Mouse (Mus musculus) MEL (cell line): Measurements from ENCODE around the gene Gripap1. TPM values are rescaled to one million over a fixed set of nuclear protein-coding genes. Genes with fewer than 3 reads are reported as not detected.

Source experiments
- DNase-seq: peaks from one replicate; pipeline ENCODE4 v3.0.0; 2011; ENCODE audit warnings: low read depth, low spot score
- H3K27ac ChIP-seq: 2 replicates; pipeline ENCODE4 v1.5.1; 2012; ENCODE audit warnings: low read depth, mild to moderate bottlenecking, control low read depth, low read length, moderate library complexity; ENCODE audit not compliant: control insufficient read depth
- H3K27me3 ChIP-seq, 2 experiments: fragments of 150-350 bp in 1 of 2; sonication (generic) in 1 of 2; 2 replicates each; pipeline ENCODE4 v1.6.1; 2012; ENCODE audit warnings: low read length in 2 of 2, mild to moderate bottlenecking in 2 of 2, improper control_type of control experiment in 1 of 2, moderate library complexity in 1 of 2; ENCODE audit not compliant: insufficient read depth in 2 of 2, control insufficient read depth in 1 of 2
- H3K36me3 ChIP-seq, 2 experiments: 2 replicates each; pipeline ENCODE4 v1.6.1; 2012 to 2014; ENCODE audit warnings: low read length in 2 of 2, improper control_type of control experiment in 1 of 2, inconsistent platforms in 1 of 2, mild to moderate bottlenecking in 1 of 2; ENCODE audit not compliant: insufficient read depth in 2 of 2, control insufficient read depth in 1 of 2
- H3K4me1 ChIP-seq, 2 experiments: fragments of 150-350 bp in 1 of 2; sonication (generic) in 1 of 2; 2 replicates each; pipeline ENCODE4 v1.6.1; 2012; ENCODE audit warnings: low read length in 2 of 2, improper control_type of control experiment in 1 of 2, mild to moderate bottlenecking in 1 of 2; ENCODE audit not compliant: insufficient read depth in 2 of 2, control insufficient read depth in 1 of 2
- H3K4me3 ChIP-seq, 2 experiments: fragments of 150-350 bp in 1 of 2; sonication (generic) in 1 of 2; 2 replicates each; pipeline ENCODE4 v1.5.1; 2012; ENCODE audit warnings: low read depth in 2 of 2, low read length in 2 of 2, mild to moderate bottlenecking in 2 of 2, moderate library complexity in 2 of 2, control low read depth in 1 of 2, improper control_type of control experiment in 1 of 2; ENCODE audit not compliant: control insufficient read depth in 1 of 2, insufficient read depth in 1 of 2
- H3K79me2 ChIP-seq: 2 replicates; pipeline ENCODE4 v1.6.1; 2012; ENCODE audit warnings: mild to moderate bottlenecking, low read length, moderate library complexity; ENCODE audit not compliant: control insufficient read depth, poor library complexity, insufficient read depth
- H3K9ac ChIP-seq: 2 replicates; pipeline ENCODE4 v1.6.1; 2012; ENCODE audit warnings: low read depth, mild to moderate bottlenecking, control low read depth, low read length, moderate library complexity; ENCODE audit not compliant: control insufficient read depth, poor library complexity, severe bottlenecking
- H3K9me3 ChIP-seq: fragments of 150-350 bp; sonication (generic); replicated peaks from 2 replicates; pipeline ENCODE4 v1.6.1; 2012; ENCODE audit warnings: mild to moderate bottlenecking, low read length, improper control_type of control experiment, moderate library complexity; ENCODE audit not compliant: insufficient read depth
- BHLHE40 ChIP-seq: IDR thresholded peaks from 2 replicates; pipeline ENCODE4 v1.6.1; 2012; ENCODE audit warnings: low read depth, mild to moderate bottlenecking, inconsistent platforms, low read length, improper control_type of control experiment, borderline replicate concordance
- CHD1 ChIP-seq: IDR thresholded peaks from 2 replicates; pipeline ENCODE4 v1.6.1; 2012; ENCODE audit warnings: low read depth, mild to moderate bottlenecking, inconsistent platforms, low read length, improper control_type of control experiment
- CHD2 ChIP-seq: IDR thresholded peaks from 2 replicates; pipeline ENCODE4 v1.6.1; 2011; ENCODE audit warnings: low read length, improper control_type of control experiment
- CTCF ChIP-seq, 3 experiments: IDR thresholded peaks in 2 of 3; conservative IDR thresholded peaks in 1 of 3; 2 replicates each; pipeline ENCODE4 v1.5.1; 2011 to 2012; ENCODE audit warnings: low read length in 3 of 3, low read depth in 2 of 3, mild to moderate bottlenecking in 2 of 3, improper control_type of control experiment in 1 of 3, inconsistent platforms in 1 of 3, mixed read lengths in 1 of 3, moderate library complexity in 1 of 3; ENCODE audit not compliant: control insufficient read depth in 1 of 3, insufficient read depth in 1 of 3, poor library complexity in 1 of 3, severe bottlenecking in 1 of 3
- E2F4 ChIP-seq: IDR thresholded peaks from 2 replicates; pipeline ENCODE4 v1.6.1; 2011; ENCODE audit warnings: low read depth, low read length, improper control_type of control experiment, borderline replicate concordance
- ELF1 ChIP-seq: IDR thresholded peaks from 2 replicates; pipeline ENCODE4 v1.6.1; 2014; ENCODE audit warnings: low read depth, mild to moderate bottlenecking, inconsistent platforms, low read length, improper control_type of control experiment, moderate library complexity
- EP300 ChIP-seq, 2 experiments: IDR thresholded peaks; 2 replicates each; pipeline ENCODE4 v1.6.1; 2011; ENCODE audit warnings: improper control_type of control experiment in 2 of 2, low read length in 2 of 2, low read depth in 1 of 2, mild to moderate bottlenecking in 1 of 2
- ETS1 ChIP-seq: IDR thresholded peaks from 2 replicates; pipeline ENCODE4 v1.6.1; 2012; ENCODE audit warnings: low read depth, mild to moderate bottlenecking, inconsistent platforms, low read length, improper control_type of control experiment, moderate library complexity
- GABPA ChIP-seq: IDR thresholded peaks from 2 replicates; pipeline ENCODE4 v1.6.1; 2012; ENCODE audit warnings: low read depth, mild to moderate bottlenecking, inconsistent platforms, low read length, improper control_type of control experiment, moderate library complexity
- GATA1 ChIP-seq: IDR thresholded peaks from 2 replicates; pipeline ENCODE4 v1.6.1; 2011; ENCODE audit warnings: low read depth, low read length, improper control_type of control experiment
- HCFC1 ChIP-seq: IDR thresholded peaks from 2 replicates; pipeline ENCODE4 v1.6.1; 2012; ENCODE audit warnings: low read depth, mild to moderate bottlenecking, inconsistent platforms, low read length, improper control_type of control experiment, moderate library complexity
- JUND ChIP-seq: IDR thresholded peaks from 2 replicates; pipeline ENCODE4 v1.6.1; 2011; ENCODE audit warnings: low read depth, mild to moderate bottlenecking, improper control_type of control experiment, low read length
- KAT2A ChIP-seq: conservative IDR thresholded peaks from 2 replicates; pipeline ENCODE4 v1.6.1; 2012; ENCODE audit warnings: low read depth, low read length, improper control_type of control experiment, inconsistent platforms
- MAFK ChIP-seq: IDR thresholded peaks from 2 replicates; pipeline ENCODE4 v1.6.1; 2011; ENCODE audit warnings: low read depth, mild to moderate bottlenecking, low read length, improper control_type of control experiment, borderline replicate concordance
- MAX ChIP-seq: IDR thresholded peaks from 2 replicates; pipeline ENCODE4 v1.6.1; 2011; ENCODE audit warnings: low read length, improper control_type of control experiment
- MAZ ChIP-seq: IDR thresholded peaks from 2 replicates; pipeline ENCODE4 v1.6.1; 2012; ENCODE audit warnings: low read depth, mild to moderate bottlenecking, inconsistent platforms, low read length, improper control_type of control experiment
- MEF2A ChIP-seq: IDR thresholded peaks from 2 replicates; pipeline ENCODE4 v1.6.1; 2014; ENCODE audit warnings: low read depth, mild to moderate bottlenecking, inconsistent platforms, low read length, improper control_type of control experiment; ENCODE audit not compliant: poor library complexity, insufficient replicate concordance, severe bottlenecking; ENCODE audit errors: extremely low read depth
- MXI1 ChIP-seq: IDR thresholded peaks from 2 replicates; pipeline ENCODE4 v1.6.1; 2011; ENCODE audit warnings: mild to moderate bottlenecking, low read depth, low read length, improper control_type of control experiment
- MYB ChIP-seq: IDR thresholded peaks from 2 replicates; pipeline ENCODE4 v1.6.1; 2011; ENCODE audit warnings: mild to moderate bottlenecking, low read depth, low read length, improper control_type of control experiment
- MYC ChIP-seq: IDR thresholded peaks from 2 replicates; pipeline ENCODE4 v1.6.1; 2011; ENCODE audit warnings: low read depth, mild to moderate bottlenecking, low read length, improper control_type of control experiment, moderate library complexity
- NRF1 ChIP-seq: IDR thresholded peaks from 2 replicates; pipeline ENCODE4 v1.6.1; 2014; ENCODE audit warnings: low read depth, mild to moderate bottlenecking, inconsistent platforms, low read length, improper control_type of control experiment, moderate library complexity; ENCODE audit not compliant: poor library complexity, insufficient read depth, severe bottlenecking
- POLR2A ChIP-seq, 2 experiments: IDR thresholded peaks; 2 replicates each; pipeline ENCODE4 v1.6.1; 2011 to 2012; ENCODE audit warnings: low read length in 2 of 2, mild to moderate bottlenecking in 2 of 2, control low read depth in 1 of 2, improper control_type of control experiment in 1 of 2, low read depth in 1 of 2, moderate library complexity in 1 of 2; ENCODE audit not compliant: control insufficient read depth in 1 of 2, insufficient read depth in 1 of 2, poor library complexity in 1 of 2
- POLR2AphosphoS2 ChIP-seq: IDR thresholded peaks from 2 replicates; pipeline ENCODE4 v1.6.1; 2011; ENCODE audit warnings: low read length, improper control_type of control experiment
- POLR2AphosphoS5 ChIP-seq: IDR thresholded peaks from 2 replicates; pipeline ENCODE4 v1.6.1; 2012; ENCODE audit warnings: low read depth, borderline replicate concordance, mild to moderate bottlenecking, inconsistent platforms, low read length, moderate library complexity, mixed read lengths
- RAD21 ChIP-seq: IDR thresholded peaks from 2 replicates; pipeline ENCODE4 v1.6.1; 2011; ENCODE audit warnings: mild to moderate bottlenecking, low read depth, low read length, improper control_type of control experiment
- RCOR1 ChIP-seq: IDR thresholded peaks from 2 replicates; pipeline ENCODE4 v1.6.1; 2012; ENCODE audit warnings: low read depth, mild to moderate bottlenecking, inconsistent platforms, low read length, improper control_type of control experiment
- SIN3A ChIP-seq: IDR thresholded peaks from 2 replicates; pipeline ENCODE4 v1.6.1; 2012; ENCODE audit warnings: low read length, improper control_type of control experiment, inconsistent platforms
- SMC3 ChIP-seq: IDR thresholded peaks from 2 replicates; pipeline ENCODE4 v1.6.1; 2011; ENCODE audit warnings: low read depth, low read length, improper control_type of control experiment
- TAL1 ChIP-seq: IDR thresholded peaks from 2 replicates; pipeline ENCODE4 v1.6.1; 2012; ENCODE audit warnings: mild to moderate bottlenecking, inconsistent platforms, low read length, moderate library complexity, mixed read lengths
- TBP ChIP-seq: IDR thresholded peaks from 2 replicates; pipeline ENCODE4 v1.8.0; 2011; ENCODE audit warnings: low read depth, low read length, improper control_type of control experiment
- TCF12 ChIP-seq: IDR thresholded peaks from 2 replicates; pipeline ENCODE4 v1.6.1; 2014; ENCODE audit warnings: low read depth, mild to moderate bottlenecking, inconsistent platforms, low read length, improper control_type of control experiment, moderate library complexity
- UBTF ChIP-seq: IDR thresholded peaks from 2 replicates; pipeline ENCODE4 v1.6.1; 2012; ENCODE audit warnings: low read depth, mild to moderate bottlenecking, inconsistent platforms, low read length, improper control_type of control experiment, moderate library complexity, borderline replicate concordance; ENCODE audit not compliant: insufficient read depth
- USF1 ChIP-seq: IDR thresholded peaks from 2 replicates; pipeline ENCODE4 v1.6.1; 2014; ENCODE audit warnings: low read depth, mild to moderate bottlenecking, inconsistent platforms, low read length, improper control_type of control experiment, moderate library complexity
- USF2 ChIP-seq, 2 experiments: IDR thresholded peaks; 2 replicates each; pipeline ENCODE4 v1.6.1; 2011 to 2012; ENCODE audit warnings: improper control_type of control experiment in 2 of 2, low read length in 2 of 2, borderline replicate concordance in 1 of 2, inconsistent platforms in 1 of 2, low read depth in 1 of 2, mild to moderate bottlenecking in 1 of 2; ENCODE audit not compliant: insufficient read depth in 1 of 2
- ZC3H11A ChIP-seq: IDR thresholded peaks from 2 replicates; pipeline ENCODE4 v1.6.1; 2012; ENCODE audit warnings: low read depth, mild to moderate bottlenecking, inconsistent platforms, low read length, improper control_type of control experiment
- ZKSCAN1 ChIP-seq: IDR thresholded peaks from 2 replicates; pipeline ENCODE4 v1.6.1; 2012; ENCODE audit warnings: low read depth, mild to moderate bottlenecking, inconsistent platforms, low read length, improper control_type of control experiment, moderate library complexity
- ZMIZ1 ChIP-seq: IDR thresholded peaks from 2 replicates; pipeline ENCODE4 v1.6.1; 2012; ENCODE audit warnings: low read depth, mild to moderate bottlenecking, inconsistent platforms, low read length, improper control_type of control experiment, moderate library complexity
- ZNF384 ChIP-seq: IDR thresholded peaks from 2 replicates; pipeline ENCODE4 v1.6.1; 2012; ENCODE audit warnings: low read depth, mild to moderate bottlenecking, inconsistent platforms, low read length, improper control_type of control experiment
- polyA plus RNA-seq, 2 experiments: library from polyadenylated mRNA; stranded (reverse) in 1 of 2; unstranded in 1 of 2; fragments of >175 nt in 1 of 2; fragments of >200 nt in 1 of 2; gene quantifications; 2 replicates each; pipeline versions ENCODE4 v1.2.1 to v1.2.4; 2012; ENCODE audit warnings: low replicate concordance in 2 of 2, low read depth in 1 of 2; ENCODE audit not compliant: insufficient read length in 2 of 2, insufficient read depth in 1 of 2, missing spikeins in 1 of 2
- total RNA-seq: library from RNA; depleted of rRNA; stranded (reverse); fragments of 300-350 nt; gene quantifications from 2 replicates; pipeline ENCODE4 v1.2.3, GENCODE M21; 2012

The Gripap1 gene
- total and polyA plus RNA-seq, 3 experiments = 40.5 to 244 (median 84.6) TPM

DNA sequence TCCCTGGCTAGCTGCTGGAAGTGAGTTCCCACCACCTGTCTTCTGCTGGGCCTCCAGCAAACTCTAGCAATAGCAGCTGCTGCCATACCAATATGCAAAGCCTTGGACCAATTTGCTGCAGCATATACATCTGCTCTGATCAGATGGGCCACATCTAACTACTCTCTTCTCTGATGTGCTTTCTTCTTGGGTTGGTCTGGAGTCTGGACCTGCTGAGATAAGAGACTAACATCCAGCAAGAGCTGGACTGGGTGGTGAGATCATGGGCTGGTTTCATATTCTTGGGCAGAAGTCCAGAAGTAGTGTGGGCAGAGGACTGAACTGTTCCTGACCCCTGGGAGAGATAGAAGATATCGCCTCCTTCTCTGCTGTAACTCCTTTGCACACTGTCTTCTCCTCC lies 47.6 kb downstream of the Gripap1 start:
- H3K4me1 ChIP-seq = peaks cover 12 to 38% of the 10 kb centered on the region in 2 experiments
- H3K4me3 ChIP-seq = no peak overlapping the region
- no peak overlapping the region; the same call in 1 of the 2 replicates for H3K9ac ChIP-seq
- TF ChIP-seq MAX (no peak), POLR2AphosphoS2 (no peak), GABPA (no peak), SIN3A (peak; percentile 40; the same call in 1 of the 2 replicates), MAFK (no peak), BHLHE40 (no peak), HCFC1 (no peak), MXI1 (no peak), ELF1 (no peak), ZKSCAN1 (no peak), MEF2A (no peak), POLR2A (IDR thresholded peaks at IDR 0.05; ENCODE audit: control insufficient read depth in 1 of 2, insufficient read depth in 1 of 2, low read depth in 1 of 2, low read length in 2 of 2, poor library complexity in 1 of 2) (no peak), RCOR1 (no peak), CTCF (IDR thresholded peaks at IDR 0.05 in 2 of 3, conservative IDR thresholded peaks at IDR 0.05 in 1 of 3; ENCODE audit: control insufficient read depth in 1 of 3, insufficient read depth in 1 of 3, low read depth in 2 of 3, low read length in 3 of 3, poor library complexity in 1 of 3, severe bottlenecking in 1 of 3) (no peak), GATA1 (peak; percentile 85), MAZ (no peak), ZC3H11A (no peak), TCF12 (peak; percentile 83), KAT2A (no peak), SMC3 (no peak), MYB (no peak), CHD1 (no peak), USF2 (IDR thresholded peaks at IDR 0.05; ENCODE audit: borderline replicate concordance in 1 of 2, insufficient read depth in 1 of 2, low read depth in 1 of 2, low read length in 2 of 2) (no peak), JUND (no peak), CHD2 (no peak), TAL1 (peak; percentile 88), NRF1 (no peak), RAD21 (no peak), TBP (no peak), ZNF384 (no peak), MYC (no peak), ETS1 (peak; percentile 76), USF1 (no peak), UBTF (no peak), ZMIZ1 (no peak), E2F4 (no peak), EP300 (IDR thresholded peaks at IDR 0.05; ENCODE audit: low read depth in 1 of 2, low read length in 2 of 2) (peak; percentile 79 to 81), POLR2AphosphoS5 (no peak)

More for the DNA sequence above, 47.6 kb downstream of the Gripap1 start:
- peak overlapping the region; percentile 73 for H3K27ac ChIP-seq
- H3K79me2 ChIP-seq = peaks cover 3% of the 10 kb centered on the region
- peak; percentile 77 for DNase-seq
- peaks cover 0 to 26% of the 10 kb centered on the region in 2 experiments; a peak in 2 of 4 replicates for H3K36me3 ChIP-seq
- H3K9me3 ChIP-seq = no peaks in the 10 kb centered on the region
- no peaks in the 10 kb centered on the region for H3K27me3 ChIP-seq
